Mouse (Mus musculus): Measurements from ENCODE around the gene Atp5s. TPM values are rescaled to one million over a fixed set of nuclear protein-coding genes. Genes with fewer than 3 reads are reported as not detected.

The Atp5s gene
- total and polyA plus RNA-seq, 3 experiments: 8.4 to 15.8 (median 11.4) TPM

DNA sequence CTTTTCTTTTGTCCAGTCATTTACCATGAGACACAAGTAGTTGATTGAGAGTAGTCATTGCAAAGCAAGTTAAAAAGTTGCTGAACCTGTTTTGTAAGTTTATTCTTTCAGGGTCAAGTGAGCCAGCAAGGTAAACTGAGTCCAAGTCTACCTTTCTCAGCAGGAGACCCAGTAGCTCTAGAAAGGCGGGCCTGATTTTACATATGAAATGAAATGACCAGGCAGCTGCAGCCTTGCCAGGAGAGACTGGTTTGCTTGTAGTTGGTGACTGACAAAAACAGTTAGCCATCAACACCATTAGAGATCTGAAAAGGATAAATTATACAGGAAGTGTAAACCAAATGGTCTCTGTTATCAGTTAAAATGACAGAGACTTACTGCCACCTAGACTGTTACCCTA lies 5.6 kb downstream of the Atp5s start:
- no peak overlapping the region for H3K27ac ChIP-seq (ENCODE audit: insufficient read depth, low read depth)
- peaks cover 0 to 8% of the 10 kb centered on the region in 2 experiments; a peak in 2 of 4 replicates for H3K4me1 ChIP-seq (ENCODE audit: control insufficient read depth in 1 of 2, insufficient read depth in 2 of 2)
- in situ Hi-C loops (cut with MboI; ENCODE audit: low pct_ligation_motif_present, low pct_unique_long_range_greater_than_20kb, low sequenced_read_pairs) (no loop called here), dilution Hi-C loops (cut with MboI; ENCODE audit: extremely low pct_ligation_motif_present, extremely low pct_unique_long_range_greater_than_20kb, low sequenced_read_pairs) (no loop called here)
- no peak overlapping the region for H3K9ac ChIP-seq (ENCODE audit: insufficient read depth, low read depth)
- H3K4me2 ChIP-seq (ENCODE audit: insufficient read depth, low read depth, poor library complexity, severe bottlenecking): no peak overlapping the region
- H3K9me3 ChIP-seq (replicated peaks; ENCODE audit: low read length): no peaks in the 10 kb centered on the region
- H3K36me3 ChIP-seq (replicated peaks in 1 of 2; ENCODE audit: control insufficient read depth in 1 of 2, insufficient read depth in 1 of 2, low read length in 1 of 2): peaks cover 0 to 19% of the 10 kb centered on the region in 2 experiments
- no peaks in the 10 kb centered on the region for H3K79me2 ChIP-seq (replicated peaks; ENCODE audit: control insufficient read depth, extremely low read depth, insufficient read depth, poor library complexity, severe bottlenecking)
- no peaks in the 10 kb centered on the region for H3K27me3 ChIP-seq (replicated peaks)
- no peak overlapping the region for H3K4me3 ChIP-seq (replicated peaks in 1 of 3; ENCODE audit: low read depth in 2 of 3, low read length in 2 of 3, poor library complexity in 1 of 3)
- no peak for DNase-seq (ENCODE audit: extremely low read depth)
- TF ChIP-seq ZMIZ1 (IDR thresholded peaks at IDR 0.05; ENCODE audit: low read depth, low read length) (no peak), NRF1 (IDR thresholded peaks at IDR 0.05; ENCODE audit: low read depth, low read length) (no peak), MAX (IDR thresholded peaks at IDR 0.05; ENCODE audit: low read length) (no peak), TCF12 (IDR thresholded peaks at IDR 0.05; ENCODE audit: low read depth, low read length) (no peak), TBP (conservative IDR thresholded peaks at IDR 0.05; ENCODE audit: low read depth, low read length) (no peak), SIN3A (IDR thresholded peaks at IDR 0.05; ENCODE audit: low read length) (no peak), EP300 (IDR thresholded peaks at IDR 0.05; ENCODE audit: low read length) (no peak)

DNA sequence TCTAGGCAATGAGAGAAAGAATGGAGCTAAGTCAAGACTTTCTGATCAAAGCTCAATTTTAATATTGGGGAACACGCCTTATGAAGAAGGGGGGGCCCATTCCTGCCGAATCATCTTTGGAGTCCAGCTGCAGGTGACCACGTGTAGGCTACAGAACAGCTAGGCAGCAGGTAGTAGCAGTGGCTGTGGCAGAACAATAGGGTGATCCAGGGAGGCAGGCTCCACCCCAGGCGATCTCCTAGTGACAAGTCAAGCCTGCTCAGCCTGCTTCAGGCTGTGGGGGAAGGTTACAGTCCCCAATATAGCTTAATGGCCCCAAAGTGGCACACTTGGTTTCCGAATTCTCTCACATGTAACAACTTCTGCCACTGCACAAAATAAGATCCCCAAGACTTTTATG lies 7.5 kb downstream of the Atp5s start:
- Histone ChIP-seq H3K36me3 (replicated peaks in 1 of 2; ENCODE audit: control insufficient read depth in 1 of 2, insufficient read depth in 1 of 2, low read length in 1 of 2) (peaks cover 0 to 14% of the 10 kb centered on the region in 2 experiments), H3K9me3 (replicated peaks; ENCODE audit: low read length) (no peaks in the 10 kb centered on the region), H3K79me2 (replicated peaks; ENCODE audit: control insufficient read depth, extremely low read depth, insufficient read depth, poor library complexity, severe bottlenecking) (no peaks in the 10 kb centered on the region), H3K4me3 (replicated peaks in 1 of 3; ENCODE audit: low read depth in 2 of 3, low read length in 2 of 3, poor library complexity in 1 of 3) (no peak overlapping the region), H3K4me2 (ENCODE audit: insufficient read depth, low read depth, poor library complexity, severe bottlenecking) (no peak overlapping the region), H3K4me1 (ENCODE audit: control insufficient read depth in 1 of 2, insufficient read depth in 2 of 2) (peaks cover 0 to 4% of the 10 kb centered on the region in 2 experiments; a peak in 2 of 4 replicates), H3K27ac (ENCODE audit: insufficient read depth, low read depth) (no peak overlapping the region), H3K9ac (ENCODE audit: insufficient read depth, low read depth) (no peak overlapping the region), H3K27me3 (replicated peaks) (no peaks in the 10 kb centered on the region)
- in situ Hi-C loops (cut with MboI; ENCODE audit: low pct_ligation_motif_present, low pct_unique_long_range_greater_than_20kb, low sequenced_read_pairs): no loop called here
- no peak for DNase-seq (ENCODE audit: extremely low read depth)
- TF ChIP-seq TCF12 (IDR thresholded peaks at IDR 0.05; ENCODE audit: low read depth, low read length): no peak
- TF ChIP-seq HCFC1 (IDR thresholded peaks at IDR 0.05; ENCODE audit: low read depth, low read length): no peak
- no peak for TF ChIP-seq USF1 (IDR thresholded peaks at IDR 0.05; ENCODE audit: low read depth, low read length)
- TF ChIP-seq JUN (IDR thresholded peaks at IDR 0.05; ENCODE audit: insufficient read depth, low read depth, low read length): no peak
- TF ChIP-seq MAFK (IDR thresholded peaks at IDR 0.05; ENCODE audit: insufficient replicate concordance, low read length): no peak
- no peak for TF ChIP-seq KAT2A (IDR thresholded peaks at IDR 0.05; ENCODE audit: insufficient replicate concordance, low read length)
- no peak for TF ChIP-seq RAD21 (IDR thresholded peaks at IDR 0.05; ENCODE audit: low read depth, low read length)
- TF ChIP-seq MYC (IDR thresholded peaks at IDR 0.05; ENCODE audit: low read depth, low read length): no peak
- TF ChIP-seq SIN3A (IDR thresholded peaks at IDR 0.05; ENCODE audit: low read length): no peak
- no peak for TF ChIP-seq ZKSCAN1 (IDR thresholded peaks at IDR 0.05; ENCODE audit: borderline replicate concordance, low read depth, low read length)
- TF ChIP-seq GABPA (IDR thresholded peaks at IDR 0.05; ENCODE audit: insufficient replicate concordance, low read depth, low read length): no peak
- no peak for TF ChIP-seq USF2 (conservative IDR thresholded peaks at IDR 0.05; ENCODE audit: low read depth, low read length)
- dilution Hi-C loops (cut with MboI; ENCODE audit: extremely low pct_ligation_motif_present, extremely low pct_unique_long_range_greater_than_20kb, low sequenced_read_pairs): no loop called here
